Mouse (Mus musculus): ENCODE data around the gene Alpk1.

The Alpk1 gene

DNA sequence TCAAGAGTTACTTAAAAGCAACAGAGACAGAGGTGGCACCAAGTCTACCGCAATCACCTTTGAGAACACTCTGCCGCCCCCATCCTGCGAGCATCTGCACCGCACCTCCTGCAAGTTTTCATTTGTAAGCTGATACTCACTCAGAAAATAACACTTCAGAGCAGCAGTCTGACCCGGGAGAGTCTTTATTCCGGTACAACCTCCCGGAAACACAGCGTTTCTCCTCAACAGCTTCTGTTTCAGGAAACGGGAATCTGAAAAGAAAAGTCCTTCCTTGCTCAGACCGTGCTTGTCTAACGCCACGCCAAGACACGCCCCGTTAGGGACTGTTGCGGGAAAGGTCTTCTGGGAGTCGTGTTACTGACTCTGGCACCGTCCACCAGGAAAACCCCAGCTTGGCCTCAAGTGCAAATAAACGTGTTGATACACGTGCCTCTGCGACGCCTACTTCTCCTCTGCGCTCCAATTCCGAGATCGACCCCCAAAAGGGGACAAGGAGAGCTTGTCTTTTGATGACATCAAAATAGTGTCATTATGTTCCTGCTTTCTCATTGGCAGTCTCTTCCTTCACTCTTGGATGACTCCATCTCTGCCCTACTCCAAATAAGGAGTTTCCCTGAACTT is at the start of gene Alpk1:
Gene Alpk1 (minus strand): TSS at position 507 of the 624 bp plus-strand sequence.
- peak; percentile 87 to 93 for DNase-seq (ENCODE audit: low spot score in 2 of 2)

DNA sequence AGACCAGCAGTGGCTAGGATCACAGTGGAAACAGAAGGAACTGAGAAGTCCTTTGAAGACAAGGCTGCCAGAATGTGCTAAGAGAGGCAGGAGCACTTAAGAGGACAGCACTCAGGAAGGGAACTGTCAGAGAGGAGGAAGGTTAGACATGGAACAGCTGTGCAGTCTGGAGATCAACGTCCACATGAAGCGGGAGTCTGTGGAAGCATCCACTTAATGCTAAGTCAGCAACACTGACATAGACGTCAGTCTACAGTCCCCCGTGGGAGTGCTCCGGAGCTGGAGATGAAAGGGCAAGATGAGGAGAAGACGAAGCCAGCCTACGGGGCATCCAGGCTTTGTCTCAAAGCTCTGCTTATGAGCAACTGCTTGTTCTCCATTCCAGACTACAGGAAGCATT is 46.8 kb upstream of the Alpk1 start:
- peak; percentile 20 to 35 for DNase-seq (ENCODE audit: low spot score in 2 of 2)

DNA sequence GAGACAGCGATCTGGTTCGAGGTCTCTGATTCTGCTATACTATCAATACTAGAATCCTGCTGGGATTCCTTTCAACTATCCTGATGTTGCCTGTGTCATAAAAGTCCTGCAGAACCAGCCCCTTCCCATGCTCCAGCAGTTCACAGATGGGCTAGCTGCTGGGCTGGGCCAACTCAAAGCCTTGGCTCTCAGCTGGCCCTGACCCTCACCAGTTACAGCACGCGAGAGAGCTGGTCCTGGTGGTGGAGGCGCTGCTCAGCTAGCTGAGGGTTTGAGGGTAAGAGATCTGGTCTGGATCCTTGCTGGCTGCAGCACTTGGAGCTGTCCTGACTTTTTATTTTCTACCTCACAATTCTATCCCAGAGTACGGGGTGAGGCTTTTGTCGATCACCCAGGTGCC is 46.2 kb upstream of the Alpk1 start:
- no peak for DNase-seq (ENCODE audit: low spot score in 2 of 2)

DNA sequence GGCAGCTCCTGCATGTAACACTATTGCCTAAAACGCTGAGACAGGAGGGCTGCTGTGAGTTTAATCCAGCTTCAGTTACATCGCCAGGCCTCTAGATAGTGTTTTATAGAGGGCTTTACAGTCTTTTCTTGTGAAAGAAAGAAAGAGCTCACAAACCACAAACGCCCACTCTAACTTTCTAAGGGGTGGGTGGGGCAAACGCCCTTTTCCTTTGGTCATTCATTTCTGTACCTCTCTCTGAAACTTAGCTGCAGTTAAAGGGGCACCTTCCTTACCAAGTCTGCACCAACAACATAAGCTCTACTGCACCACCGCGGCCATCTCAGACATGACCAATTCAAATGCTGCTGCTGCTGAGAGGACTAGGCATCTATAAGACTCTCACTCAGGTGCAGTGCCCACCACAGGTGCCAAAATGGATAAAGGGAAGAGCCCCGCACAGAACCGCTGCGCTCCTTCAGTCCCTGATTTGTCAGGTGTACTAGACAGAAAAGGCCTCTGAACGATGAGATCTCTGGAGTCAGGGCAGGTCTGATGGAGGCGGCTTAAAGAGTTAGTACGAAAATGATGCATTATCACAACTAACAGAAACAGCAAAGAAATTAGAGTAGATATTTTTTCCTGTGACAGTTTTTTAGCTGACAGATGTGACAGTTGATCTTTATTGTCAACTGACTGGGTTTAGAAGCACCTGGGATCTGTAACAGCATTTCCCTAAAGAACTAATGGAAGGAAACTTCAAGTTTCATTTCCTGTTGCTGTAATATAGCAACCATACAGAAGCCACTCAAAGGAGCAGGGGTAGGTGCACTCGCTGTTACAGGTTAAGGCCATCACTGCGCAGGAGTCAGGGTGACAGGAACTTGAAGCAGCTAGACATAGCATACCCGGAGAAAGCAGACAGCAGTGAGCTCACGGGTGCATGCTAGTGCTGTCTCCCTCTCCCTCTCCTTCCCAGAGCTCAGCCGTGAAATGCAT is 43.8 kb upstream of the Alpk1 start:
- DNase-seq (ENCODE audit: low spot score in 2 of 2) = no peak

DNA sequence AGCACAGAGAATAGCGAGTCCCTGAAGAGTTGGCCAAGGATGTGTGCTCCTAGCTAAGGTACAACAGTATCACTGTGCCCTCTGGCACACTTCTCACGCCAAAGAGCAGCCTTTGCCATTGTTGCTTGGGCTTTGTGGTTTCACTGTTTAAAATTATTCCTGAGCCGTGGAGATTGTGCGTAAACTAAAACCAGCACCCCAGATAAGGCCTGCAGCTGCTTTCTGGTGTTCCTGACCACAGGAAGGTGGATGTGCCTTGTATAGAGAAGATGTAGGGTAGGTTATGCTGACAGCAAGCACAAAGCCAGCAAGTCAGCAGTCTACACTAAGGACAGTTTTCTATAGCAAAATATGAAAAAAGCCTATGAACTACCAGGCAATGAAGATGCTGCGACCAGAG is 40.9 kb upstream of the Alpk1 start:
- DNase-seq (ENCODE audit: low spot score in 2 of 2) = no peak

DNA sequence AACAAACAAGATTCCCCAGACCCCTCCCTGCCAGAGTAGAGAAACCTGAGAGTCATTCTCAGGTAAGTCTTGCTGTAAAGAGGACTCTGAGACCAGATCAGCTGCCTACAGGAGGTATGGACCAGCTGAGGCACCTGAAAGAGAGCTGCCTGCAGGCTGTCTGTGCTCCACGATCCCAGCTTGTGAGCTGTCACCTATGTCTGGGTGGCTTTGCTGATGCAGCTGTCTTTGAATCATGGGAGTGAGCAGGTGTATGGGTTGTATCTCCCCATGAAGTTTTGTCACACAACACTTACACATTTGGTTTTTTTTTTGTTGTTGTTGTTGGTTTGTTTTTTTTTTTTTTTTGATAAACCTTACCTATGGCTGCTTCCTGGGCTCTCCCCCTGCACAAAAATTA is 40.1 kb upstream of the Alpk1 start:
- no peak for DNase-seq (ENCODE audit: low spot score in 2 of 2)

DNA sequence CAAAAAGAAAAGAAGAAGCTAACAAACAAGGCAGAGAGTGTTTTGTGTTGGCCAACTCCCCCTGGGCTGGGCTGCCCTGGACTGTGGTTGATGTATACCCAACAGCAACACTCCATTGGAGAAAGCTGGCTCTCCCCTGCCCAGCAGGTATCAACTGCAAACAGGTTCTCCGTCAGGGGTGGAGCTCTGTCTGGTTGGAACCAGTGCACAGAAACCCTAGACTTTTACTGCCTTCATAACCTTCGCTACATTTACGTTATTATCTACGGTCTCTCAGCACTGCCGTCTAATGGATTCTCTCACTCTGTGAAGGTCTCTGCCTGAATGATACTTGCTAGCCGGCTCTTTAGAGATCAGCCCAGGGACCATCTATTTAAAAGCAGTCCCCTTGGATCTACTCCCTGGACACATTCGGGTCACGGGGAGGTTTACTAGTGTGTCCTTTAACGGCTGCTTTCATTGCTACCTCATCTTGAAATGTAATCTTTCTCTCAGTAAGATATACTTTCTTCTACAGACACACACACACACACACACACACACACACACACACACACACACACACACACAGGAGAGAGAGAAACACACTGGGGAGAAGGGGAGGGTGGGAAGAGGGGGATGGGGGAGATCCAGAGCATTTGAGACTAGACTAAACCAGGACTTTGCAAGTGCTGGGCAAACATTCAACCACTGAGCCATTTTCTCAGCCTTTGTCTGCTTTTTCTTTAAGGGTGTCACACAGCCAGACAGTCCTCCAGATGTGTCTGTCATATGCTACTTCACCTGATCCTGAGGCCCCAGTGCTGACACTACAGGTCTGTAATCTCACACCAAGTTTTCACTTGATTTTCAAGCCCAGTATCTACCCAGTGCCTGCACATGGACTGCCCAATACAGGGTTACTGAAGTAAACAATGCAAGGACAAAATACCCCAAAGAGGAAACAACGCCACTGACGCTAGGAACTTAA is 38.7 kb upstream of the Alpk1 start:
- DNase-seq (ENCODE audit: low spot score in 2 of 2) = no peak

DNA sequence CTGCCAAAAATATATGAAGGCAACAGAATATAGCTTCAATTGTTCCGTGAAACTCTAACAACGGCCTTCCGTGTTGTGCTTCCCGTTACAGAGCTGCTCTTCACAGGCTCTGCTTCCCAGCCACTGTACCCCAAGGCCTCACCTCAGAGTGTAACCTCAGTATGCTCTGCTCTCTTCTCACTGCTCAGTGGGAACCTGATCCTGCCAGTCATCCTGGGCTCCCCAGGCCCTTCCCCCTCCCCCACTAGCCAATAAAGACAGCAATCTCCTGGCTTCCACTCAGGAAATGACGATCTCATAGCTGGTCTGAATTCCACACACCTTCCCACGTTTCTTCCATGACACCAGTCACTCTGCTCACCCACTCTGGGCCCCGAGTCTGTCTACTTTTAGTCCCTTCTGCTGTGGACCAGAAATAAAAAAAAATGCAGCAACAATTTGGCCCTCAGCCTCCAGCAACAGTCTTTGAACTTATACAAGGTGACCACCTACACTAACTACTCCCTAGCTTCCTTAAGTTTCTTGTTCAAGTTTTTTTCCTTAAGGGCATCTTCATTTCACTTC is 36.9 kb upstream of the Alpk1 start:
- DNase-seq (ENCODE audit: low spot score in 2 of 2) = no peak

DNA sequence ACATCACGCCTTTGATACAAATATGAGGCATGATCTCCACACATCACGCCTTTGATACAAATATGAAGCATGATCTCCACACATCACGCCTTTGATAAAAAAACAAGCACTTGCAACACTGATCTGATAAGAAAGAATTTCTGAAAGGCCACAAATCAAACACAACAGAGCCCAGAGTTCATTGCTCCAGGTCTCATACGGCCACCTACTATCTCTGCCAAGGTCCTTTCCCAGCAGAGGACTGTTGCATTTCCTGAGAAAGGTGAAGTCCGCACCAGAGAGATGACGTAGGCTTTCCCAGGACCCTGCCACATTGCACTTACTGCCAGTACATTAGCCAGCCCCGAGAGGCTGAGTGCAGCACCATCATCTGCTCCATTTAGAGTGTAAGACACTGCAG is 28.8 kb upstream of the Alpk1 start:
- DNase-seq (ENCODE audit: low spot score in 2 of 2) = no peak

DNA sequence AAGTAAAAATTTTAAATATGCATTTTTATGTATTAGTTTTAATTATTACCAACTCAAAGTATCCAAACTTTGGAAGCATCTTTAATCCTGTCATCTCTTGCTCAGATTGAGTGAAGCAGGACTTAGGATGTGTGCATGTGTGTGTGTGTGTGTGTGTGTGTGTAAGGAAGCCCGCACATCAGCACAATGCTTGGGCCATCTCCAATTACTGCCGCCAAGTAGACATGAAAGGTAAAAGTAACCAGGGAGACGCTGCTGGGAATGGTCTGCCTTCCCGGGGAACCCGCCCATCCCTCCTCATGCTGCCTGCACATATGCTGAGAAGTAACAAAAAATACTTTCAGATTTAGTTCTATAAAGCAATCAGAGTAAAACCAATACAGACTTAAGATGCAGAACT is 27.5 kb upstream of the Alpk1 start:
- DNase-seq (ENCODE audit: low spot score in 2 of 2) = no peak

DNA sequence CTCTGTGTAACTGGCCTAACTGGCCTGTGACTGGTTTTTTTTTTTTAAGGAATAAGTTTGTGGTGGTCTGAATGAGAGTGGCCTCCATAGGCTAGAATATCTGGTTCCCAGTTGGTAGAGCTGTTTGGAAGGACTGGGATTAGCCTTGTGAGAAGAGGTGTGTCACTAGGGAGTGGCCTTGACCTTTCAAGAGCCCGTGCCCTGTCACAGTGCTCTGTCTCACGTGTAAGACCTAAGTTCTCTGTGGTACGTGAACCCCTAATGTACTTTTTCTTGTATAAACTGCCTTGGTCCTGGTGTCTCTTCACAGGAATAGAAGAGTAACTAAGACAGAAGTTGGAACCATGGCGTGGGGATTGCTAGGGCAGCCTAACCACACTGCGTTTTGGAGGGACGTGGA is 25.7 kb upstream of the Alpk1 start:
- no peak for DNase-seq (ENCODE audit: low spot score in 2 of 2)

DNA sequence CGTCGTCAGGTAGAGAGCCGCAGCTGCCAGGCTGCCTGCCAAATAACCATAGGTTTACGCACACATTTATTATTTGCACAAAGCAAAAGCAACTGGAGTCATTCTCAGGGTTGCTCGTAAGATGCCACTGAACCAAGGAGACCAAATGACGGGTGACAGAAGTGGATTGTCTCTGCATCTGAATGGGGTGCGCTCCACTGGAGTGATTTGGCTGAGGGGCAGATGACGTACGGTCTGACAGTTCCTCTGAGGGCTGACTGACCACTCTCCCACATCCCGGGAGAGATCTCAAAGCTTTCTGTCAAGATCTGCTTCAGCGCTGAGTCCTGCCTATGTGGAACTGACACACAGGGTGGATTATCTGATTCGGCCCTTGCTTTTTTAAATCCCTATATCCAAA is 24.7 kb upstream of the Alpk1 start:
- no peak for DNase-seq (ENCODE audit: low spot score in 2 of 2)

DNA sequence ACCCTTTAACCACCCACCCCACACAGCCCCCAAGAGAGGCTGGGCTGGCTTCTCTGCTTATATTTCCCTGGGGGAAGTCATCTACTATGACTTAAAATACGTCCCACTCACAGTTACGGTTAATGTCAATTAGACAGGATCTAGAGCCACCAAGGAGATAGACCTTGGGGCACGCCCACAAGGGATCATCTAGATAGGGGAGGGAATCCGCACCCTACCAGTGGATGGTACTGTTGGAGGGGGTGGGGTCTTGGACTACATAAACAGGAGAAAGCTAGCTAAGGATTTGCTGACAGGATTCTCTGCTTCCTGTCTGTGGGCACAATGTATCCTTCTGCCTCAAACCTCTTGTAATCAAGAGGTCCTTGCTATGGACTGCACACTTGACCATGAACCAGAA is 24.1 kb upstream of the Alpk1 start:
- DNase-seq (ENCODE audit: low spot score in 2 of 2) = no peak

DNA sequence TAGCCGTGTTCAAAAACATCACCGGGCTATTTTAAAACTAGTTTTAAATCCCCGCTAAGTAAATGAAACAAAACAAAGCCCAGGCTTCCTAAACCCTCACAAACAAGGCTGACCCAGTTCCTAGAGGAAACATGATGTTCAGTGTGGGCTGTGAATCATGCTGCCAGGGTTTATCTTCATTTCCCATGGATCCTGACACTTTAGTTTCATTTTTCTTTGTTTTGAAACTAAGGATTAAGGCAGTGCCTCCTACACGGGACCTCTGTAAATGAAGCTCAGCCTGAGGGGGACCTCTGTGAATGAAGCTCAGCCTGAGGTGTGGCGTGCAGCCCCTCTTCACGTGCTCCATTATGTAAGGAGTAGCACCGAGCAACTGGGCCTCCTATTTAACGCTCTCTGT is 22.5 kb upstream of the Alpk1 start:
- DNase-seq (ENCODE audit: low spot score in 2 of 2) = peak; percentile 39 to 58

DNA sequence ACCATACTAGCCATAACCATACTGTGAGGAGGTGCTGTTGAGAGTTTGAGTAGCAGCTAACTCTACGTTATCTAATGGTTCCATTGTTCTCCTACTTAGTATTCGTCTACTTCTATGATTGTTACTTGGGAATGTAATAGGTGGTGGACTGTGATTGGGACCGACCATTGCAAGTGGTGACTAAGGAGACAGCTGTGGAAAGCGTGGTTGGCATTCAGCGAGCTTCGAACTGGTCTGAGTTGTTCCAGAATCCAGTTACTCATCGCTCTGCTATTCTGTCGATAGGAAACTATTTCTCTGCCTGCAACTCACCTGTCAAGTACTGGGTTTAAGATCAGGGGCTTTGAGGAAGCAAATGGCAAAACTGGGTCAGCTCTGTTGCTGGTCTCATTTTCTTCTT is 20.8 kb upstream of the Alpk1 start:
- no peak for DNase-seq (ENCODE audit: low spot score in 2 of 2)

DNA sequence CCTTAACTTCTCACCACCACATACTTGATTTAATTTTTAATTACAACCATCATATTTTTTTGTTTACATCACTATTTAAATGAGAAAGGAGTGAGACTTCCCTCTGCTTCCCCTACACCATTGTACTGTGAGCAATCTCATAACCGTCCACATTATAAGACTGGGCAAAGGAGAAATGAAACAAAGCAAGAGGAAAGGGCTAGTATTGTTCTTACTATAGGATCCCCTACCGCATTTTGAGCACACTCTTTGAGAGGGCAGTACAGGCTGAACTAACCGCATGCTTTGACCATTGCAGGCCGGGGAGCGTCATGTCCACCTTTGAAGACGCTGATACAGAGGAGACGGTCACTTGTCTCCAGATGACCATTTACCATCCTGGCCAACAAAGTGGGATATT is 15.9 kb upstream of the Alpk1 start:
- no peak for DNase-seq (ENCODE audit: low spot score in 2 of 2)

DNA sequence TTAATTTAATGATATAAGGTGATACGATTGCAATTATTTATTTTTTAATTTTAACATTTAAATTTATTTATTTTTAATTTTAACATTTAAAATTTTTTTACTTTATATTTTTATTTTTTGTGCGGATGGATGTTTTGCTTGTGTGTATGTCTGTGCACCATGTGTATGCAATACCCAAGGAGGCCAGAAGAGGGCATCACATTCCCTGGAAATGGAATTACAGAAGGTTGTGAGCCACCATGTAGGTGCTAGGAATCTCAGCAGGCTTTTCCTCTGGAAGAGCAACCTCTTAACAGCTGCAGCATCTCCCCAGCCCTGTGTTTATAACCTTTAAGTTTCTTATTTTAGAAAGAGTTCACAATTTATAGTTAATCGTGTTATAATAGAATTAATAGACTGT is 15.4 kb upstream of the Alpk1 start:
- DNase-seq (ENCODE audit: low spot score in 2 of 2) = no peak

DNA sequence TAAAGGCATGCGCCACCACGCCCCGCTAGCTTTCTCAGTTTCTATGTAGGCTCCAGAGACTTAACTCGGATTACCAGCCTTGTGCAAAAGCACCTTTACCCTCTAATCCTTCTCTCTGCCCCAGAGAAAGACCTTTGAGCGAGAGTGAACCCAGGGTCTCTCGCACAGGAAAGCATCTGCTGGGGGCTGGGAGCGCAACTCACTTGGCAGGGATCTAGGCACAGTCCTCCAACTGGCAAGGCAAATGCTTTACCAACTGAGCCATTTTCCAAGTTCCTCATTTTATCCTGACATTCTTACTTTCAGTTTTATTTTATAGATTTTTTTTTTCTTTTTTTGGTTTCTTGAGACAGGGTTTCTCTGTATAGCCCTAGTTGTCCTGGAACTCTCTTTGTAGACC is 12.7 kb upstream of the Alpk1 start:
- DNase-seq (ENCODE audit: low spot score in 2 of 2) = no peak

DNA sequence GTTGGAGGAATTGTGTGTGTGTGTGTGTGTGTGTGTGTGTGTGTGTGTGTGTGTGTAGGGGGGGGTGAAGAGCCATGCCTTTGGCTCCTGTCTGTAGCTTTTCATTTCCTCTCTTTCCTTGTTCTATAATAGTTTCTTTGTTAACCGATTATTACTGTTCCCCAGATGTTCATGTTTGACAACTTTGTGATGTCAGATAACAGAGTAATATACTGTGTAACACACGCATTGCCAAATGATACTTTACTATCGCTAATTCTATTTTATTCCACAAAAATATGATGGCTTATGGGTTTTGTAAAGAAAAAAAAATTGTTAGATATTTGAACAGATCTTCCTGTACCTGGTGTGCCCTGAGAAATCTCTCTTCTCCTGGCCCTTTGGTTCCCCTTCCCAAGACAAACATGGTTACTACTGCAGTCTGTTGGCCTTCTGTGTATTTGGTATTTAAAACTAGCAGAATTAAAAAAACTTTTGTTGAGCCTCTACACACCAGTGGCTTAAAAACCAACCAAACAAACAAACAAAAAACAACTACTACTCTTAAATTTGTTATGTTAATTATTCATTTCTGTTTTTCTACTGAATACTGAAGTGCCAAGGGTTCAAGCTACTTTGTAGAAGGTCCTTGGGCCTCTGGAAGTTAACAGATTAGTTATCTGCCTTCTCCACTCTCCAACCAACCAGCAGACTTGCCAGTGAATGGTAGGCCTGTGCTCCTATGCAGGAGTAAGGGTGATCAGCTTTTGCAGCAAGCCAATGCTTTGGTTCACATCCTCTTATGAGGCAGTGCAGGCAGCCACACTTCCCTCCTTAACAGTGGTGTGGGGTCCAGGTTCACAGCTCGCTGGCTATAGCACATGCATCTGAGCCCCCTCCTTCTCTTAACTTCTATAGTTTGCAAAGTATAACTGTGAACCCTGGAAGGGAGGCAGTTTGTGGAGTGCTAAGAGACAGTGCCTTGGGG is 11.6 kb upstream of the Alpk1 start:
- DNase-seq (ENCODE audit: low spot score in 2 of 2) = no peak

DNA sequence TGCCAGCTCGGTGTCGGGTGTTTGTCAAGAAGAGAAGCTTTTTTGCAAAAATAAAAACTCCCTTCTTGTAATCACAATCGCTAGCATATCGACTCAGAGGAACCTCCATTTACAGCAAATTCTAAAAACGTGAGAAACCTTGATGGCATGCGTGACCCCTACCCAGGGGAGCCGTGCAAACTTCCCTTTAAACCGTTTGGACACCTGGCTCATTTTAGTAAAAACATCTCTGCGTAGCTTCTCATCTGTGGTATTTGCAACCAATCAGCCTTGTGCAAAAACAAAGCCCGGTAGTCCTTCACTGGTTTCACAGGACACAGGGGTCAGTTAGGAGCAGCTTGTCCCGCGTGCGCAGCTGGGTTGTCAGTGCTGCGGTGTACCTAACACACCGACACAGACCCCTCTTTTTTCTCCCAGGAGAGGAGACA is 10.7 kb upstream of the Alpk1 start:
- peak in 1 of 2 experiments; percentile 33 for DNase-seq (ENCODE audit: low spot score in 2 of 2)
